Mouse (Mus musculus) MEL (cell line): Measurements from ENCODE around the gene Fam114a2. TPM values are rescaled to one million over a fixed set of nuclear protein-coding genes. Genes with fewer than 3 reads are reported as not detected.

Experiments
- DNase-seq: peaks from one replicate; pipeline ENCODE4 v3.0.0; 2011; ENCODE audit warnings: low read depth, low spot score
- H3K27ac ChIP-seq: 2 replicates; pipeline ENCODE4 v1.5.1; 2012; ENCODE audit warnings: low read depth, mild to moderate bottlenecking, control low read depth, low read length, moderate library complexity; ENCODE audit not compliant: control insufficient read depth
- H3K27me3 ChIP-seq, 2 experiments: fragments of 150-350 bp in 1 of 2; sonication (generic) in 1 of 2; 2 replicates each; pipeline ENCODE4 v1.6.1; 2012; ENCODE audit warnings: low read length in 2 of 2, mild to moderate bottlenecking in 2 of 2, improper control_type of control experiment in 1 of 2, moderate library complexity in 1 of 2; ENCODE audit not compliant: insufficient read depth in 2 of 2, control insufficient read depth in 1 of 2
- H3K36me3 ChIP-seq, 2 experiments: 2 replicates each; pipeline ENCODE4 v1.6.1; 2012 to 2014; ENCODE audit warnings: low read length in 2 of 2, improper control_type of control experiment in 1 of 2, inconsistent platforms in 1 of 2, mild to moderate bottlenecking in 1 of 2; ENCODE audit not compliant: insufficient read depth in 2 of 2, control insufficient read depth in 1 of 2
- H3K4me1 ChIP-seq, 2 experiments: fragments of 150-350 bp in 1 of 2; sonication (generic) in 1 of 2; 2 replicates each; pipeline ENCODE4 v1.6.1; 2012; ENCODE audit warnings: low read length in 2 of 2, improper control_type of control experiment in 1 of 2, mild to moderate bottlenecking in 1 of 2; ENCODE audit not compliant: insufficient read depth in 2 of 2, control insufficient read depth in 1 of 2
- H3K4me3 ChIP-seq, 2 experiments: fragments of 150-350 bp in 1 of 2; sonication (generic) in 1 of 2; 2 replicates each; pipeline ENCODE4 v1.5.1; 2012; ENCODE audit warnings: low read depth in 2 of 2, low read length in 2 of 2, mild to moderate bottlenecking in 2 of 2, moderate library complexity in 2 of 2, control low read depth in 1 of 2, improper control_type of control experiment in 1 of 2; ENCODE audit not compliant: control insufficient read depth in 1 of 2, insufficient read depth in 1 of 2
- H3K79me2 ChIP-seq: 2 replicates; pipeline ENCODE4 v1.6.1; 2012; ENCODE audit warnings: mild to moderate bottlenecking, low read length, moderate library complexity; ENCODE audit not compliant: control insufficient read depth, poor library complexity, insufficient read depth
- H3K9ac ChIP-seq: 2 replicates; pipeline ENCODE4 v1.6.1; 2012; ENCODE audit warnings: low read depth, mild to moderate bottlenecking, control low read depth, low read length, moderate library complexity; ENCODE audit not compliant: control insufficient read depth, poor library complexity, severe bottlenecking
- H3K9me3 ChIP-seq: fragments of 150-350 bp; sonication (generic); replicated peaks from 2 replicates; pipeline ENCODE4 v1.6.1; 2012; ENCODE audit warnings: mild to moderate bottlenecking, low read length, improper control_type of control experiment, moderate library complexity; ENCODE audit not compliant: insufficient read depth
- CHD2 ChIP-seq: IDR thresholded peaks from 2 replicates; pipeline ENCODE4 v1.6.1; 2011; ENCODE audit warnings: low read length, improper control_type of control experiment
- E2F4 ChIP-seq: IDR thresholded peaks from 2 replicates; pipeline ENCODE4 v1.6.1; 2011; ENCODE audit warnings: low read depth, low read length, improper control_type of control experiment, borderline replicate concordance
- EP300 ChIP-seq, 2 experiments: IDR thresholded peaks; 2 replicates each; pipeline ENCODE4 v1.6.1; 2011; ENCODE audit warnings: improper control_type of control experiment in 2 of 2, low read length in 2 of 2, low read depth in 1 of 2, mild to moderate bottlenecking in 1 of 2
- KAT2A ChIP-seq: conservative IDR thresholded peaks from 2 replicates; pipeline ENCODE4 v1.6.1; 2012; ENCODE audit warnings: low read depth, low read length, improper control_type of control experiment, inconsistent platforms
- MAX ChIP-seq: IDR thresholded peaks from 2 replicates; pipeline ENCODE4 v1.6.1; 2011; ENCODE audit warnings: low read length, improper control_type of control experiment
- MEF2A ChIP-seq: IDR thresholded peaks from 2 replicates; pipeline ENCODE4 v1.6.1; 2014; ENCODE audit warnings: low read depth, mild to moderate bottlenecking, inconsistent platforms, low read length, improper control_type of control experiment; ENCODE audit not compliant: poor library complexity, insufficient replicate concordance, severe bottlenecking; ENCODE audit errors: extremely low read depth
- MXI1 ChIP-seq: IDR thresholded peaks from 2 replicates; pipeline ENCODE4 v1.6.1; 2011; ENCODE audit warnings: mild to moderate bottlenecking, low read depth, low read length, improper control_type of control experiment
- MYC ChIP-seq: IDR thresholded peaks from 2 replicates; pipeline ENCODE4 v1.6.1; 2011; ENCODE audit warnings: low read depth, mild to moderate bottlenecking, low read length, improper control_type of control experiment, moderate library complexity
- NELFE ChIP-seq: IDR thresholded peaks from 2 replicates; pipeline ENCODE4 v1.6.1; 2011; ENCODE audit warnings: low read depth, low read length, improper control_type of control experiment
- POLR2AphosphoS5 ChIP-seq: IDR thresholded peaks from 2 replicates; pipeline ENCODE4 v1.6.1; 2012; ENCODE audit warnings: low read depth, borderline replicate concordance, mild to moderate bottlenecking, inconsistent platforms, low read length, moderate library complexity, mixed read lengths
- RAD21 ChIP-seq: IDR thresholded peaks from 2 replicates; pipeline ENCODE4 v1.6.1; 2011; ENCODE audit warnings: mild to moderate bottlenecking, low read depth, low read length, improper control_type of control experiment
- SMC3 ChIP-seq: IDR thresholded peaks from 2 replicates; pipeline ENCODE4 v1.6.1; 2011; ENCODE audit warnings: low read depth, low read length, improper control_type of control experiment
- TBP ChIP-seq: IDR thresholded peaks from 2 replicates; pipeline ENCODE4 v1.8.0; 2011; ENCODE audit warnings: low read depth, low read length, improper control_type of control experiment
- TCF12 ChIP-seq: IDR thresholded peaks from 2 replicates; pipeline ENCODE4 v1.6.1; 2014; ENCODE audit warnings: low read depth, mild to moderate bottlenecking, inconsistent platforms, low read length, improper control_type of control experiment, moderate library complexity
- UBTF ChIP-seq: IDR thresholded peaks from 2 replicates; pipeline ENCODE4 v1.6.1; 2012; ENCODE audit warnings: low read depth, mild to moderate bottlenecking, inconsistent platforms, low read length, improper control_type of control experiment, moderate library complexity, borderline replicate concordance; ENCODE audit not compliant: insufficient read depth
- USF1 ChIP-seq: IDR thresholded peaks from 2 replicates; pipeline ENCODE4 v1.6.1; 2014; ENCODE audit warnings: low read depth, mild to moderate bottlenecking, inconsistent platforms, low read length, improper control_type of control experiment, moderate library complexity
- ZC3H11A ChIP-seq: IDR thresholded peaks from 2 replicates; pipeline ENCODE4 v1.6.1; 2012; ENCODE audit warnings: low read depth, mild to moderate bottlenecking, inconsistent platforms, low read length, improper control_type of control experiment
- ZMIZ1 ChIP-seq: IDR thresholded peaks from 2 replicates; pipeline ENCODE4 v1.6.1; 2012; ENCODE audit warnings: low read depth, mild to moderate bottlenecking, inconsistent platforms, low read length, improper control_type of control experiment, moderate library complexity
- ZNF384 ChIP-seq: IDR thresholded peaks from 2 replicates; pipeline ENCODE4 v1.6.1; 2012; ENCODE audit warnings: low read depth, mild to moderate bottlenecking, inconsistent platforms, low read length, improper control_type of control experiment
- polyA plus RNA-seq, 2 experiments: library from polyadenylated mRNA; stranded (reverse) in 1 of 2; unstranded in 1 of 2; fragments of >175 nt in 1 of 2; fragments of >200 nt in 1 of 2; gene quantifications; 2 replicates each; pipeline versions ENCODE4 v1.2.1 to v1.2.4; 2012; ENCODE audit warnings: low replicate concordance in 2 of 2, low read depth in 1 of 2; ENCODE audit not compliant: insufficient read length in 2 of 2, insufficient read depth in 1 of 2, missing spikeins in 1 of 2
- total RNA-seq: library from RNA; depleted of rRNA; stranded (reverse); fragments of 300-350 nt; gene quantifications from 2 replicates; pipeline ENCODE4 v1.2.3, GENCODE M21; 2012

Fam114a2 gene
- total and polyA plus RNA-seq, 3 experiments, result 39.5 to 42.3 TPM; not detected in 1

- DNase-seq, result no peak
- H3K9me3 ChIP-seq, result no peaks in the 10 kb centered on the region
- H3K27ac ChIP-seq, result no peak overlapping the region
- no peak for TF ChIP-seq UBTF
- no peak for TF ChIP-seq SMC3
- TF ChIP-seq POLR2AphosphoS5, result no peak
- no peak for TF ChIP-seq USF1
- TF ChIP-seq MAX, result no peak
- TF ChIP-seq EP300 (IDR thresholded peaks at IDR 0.05; ENCODE audit: low read depth in 1 of 2, low read length in 2 of 2), result no peak
- no peak for TF ChIP-seq ZNF384
- no peak for TF ChIP-seq RAD21
- TF ChIP-seq NELFE, result no peak
- TF ChIP-seq MXI1, result no peak
- no peak for TF ChIP-seq E2F4
- TF ChIP-seq KAT2A, result no peak
- no peaks in the 10 kb centered on the region for H3K27me3 ChIP-seq
- H3K9ac ChIP-seq, result no peak overlapping the region
- H3K79me2 ChIP-seq, result no peaks in the 10 kb centered on the region
- H3K4me3 ChIP-seq, result no peak overlapping the region
- peaks cover 0 to 2% of the 10 kb centered on the region in 2 experiments; a peak in 1 of 4 replicates for H3K4me1 ChIP-seq
- no peaks in the 10 kb centered on the region for H3K36me3 ChIP-seq
Measured at GRCm38 (mm10) chr11:57474296-57474941, 44.0 kb downstream of the Fam114a2 start.

GRCm38 (mm10) chr11:57470979-57471378 is 47.4 kb downstream of the Fam114a2 start:
- TF ChIP-seq TBP, result no peak
- TF ChIP-seq KAT2A, result no peak
- TF ChIP-seq MYC, result no peak
- TF ChIP-seq ZMIZ1, result no peak
- TF ChIP-seq ZC3H11A, result no peak
- TF ChIP-seq ZNF384, result no peak
- TF ChIP-seq MEF2A, result no peak
- no peak for TF ChIP-seq TCF12
- no peak for TF ChIP-seq MAX
- no peak for TF ChIP-seq CHD2
- TF ChIP-seq NELFE, result no peak
- no peak for TF ChIP-seq USF1
- Histone ChIP-seq H3K27ac (no peak overlapping the region), H3K27me3 (no peaks in the 10 kb centered on the region), H3K4me3 (no peak overlapping the region), H3K9ac (no peak overlapping the region), H3K9me3 (no peaks in the 10 kb centered on the region), H3K79me2 (no peaks in the 10 kb centered on the region), H3K4me1 (peaks cover 0 to 5% of the 10 kb centered on the region in 2 experiments; a peak in 1 of 4 replicates), H3K36me3 (0 out of 4 replicates have a peak, but pooled peaks cover 0 to 2% of the 10 kb centered on the region in 2 experiments)
- DNase-seq, result no peak
